Comparison of ENCODE assay signal across 1 mouse cellular context in genomic region chr2:152653874-152654715, GRCm38 (mm10).
TF ChIP-seq lines count a peak whose summit lies in the region.

No protein-coding gene starts in this region.

TF ChIP-seq in MEL, 35 proteins besides CTCF, POLR2A, EP300 and RAD21:
- peak; percentile 68 for TF ChIP-seq GATA1 (IDR thresholded peaks at IDR 0.05; ENCODE audit: low read depth, low read length)
- no peak for TF ChIP-seq ELF1 (IDR thresholded peaks at IDR 0.05; ENCODE audit: low read depth, low read length)
TF ChIP-seq in MEL: peak in this region for 1.
